Mouse (Mus musculus): ENCODE data around the gene Cntn4. TPM values are rescaled to one million over a fixed set of nuclear protein-coding genes. Genes with fewer than 3 reads are reported as not detected.

Cntn4 gene
- polyA plus RNA-seq, 1 experiment from 2014 or later: 0.99 TPM

DNA sequence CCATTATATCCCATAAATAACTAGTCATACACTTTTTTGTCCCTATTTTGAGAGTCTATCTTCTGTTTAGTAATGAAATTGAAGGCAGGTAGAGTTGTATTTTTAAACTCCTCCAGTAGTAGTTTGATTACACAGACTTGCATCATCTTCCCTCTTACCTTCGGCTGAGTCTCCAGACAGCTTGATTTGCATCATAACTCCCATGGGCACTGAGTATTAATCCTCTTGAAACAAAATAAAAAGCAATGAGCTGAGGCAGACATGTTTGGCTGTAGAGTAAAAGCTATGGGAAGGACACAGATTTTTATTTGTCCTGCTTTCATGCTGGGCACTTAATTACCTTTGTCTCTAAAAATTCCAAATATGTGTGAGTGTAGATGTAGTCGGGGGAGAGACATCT, 476.1 kb downstream of the Cntn4 start:
- Histone ChIP-seq H3K4me1 (replicated peaks; ENCODE audit: control insufficient read depth, insufficient read depth, low read length) (no peaks in the 10 kb centered on the region), H3K4me3 (ENCODE audit: low read depth, low read length) (no peak overlapping the region), H3K36me3 (ENCODE audit: control insufficient read depth, insufficient read depth, low read length) (no peaks in the 10 kb centered on the region), H3K4me2 (no peak overlapping the region), H3K9me3 (ENCODE audit: control insufficient read depth, low read length) (no peaks in the 10 kb centered on the region), H3K27me3 (replicated peaks; ENCODE audit: control insufficient read depth, insufficient read depth, low read length) (no peaks in the 10 kb centered on the region), H3K9ac (ENCODE audit: low read depth, low read length) (no peak overlapping the region), H3K27ac (ENCODE audit: low read depth, low read length) (no peak overlapping the region)
- no peak for DNase-seq (ENCODE audit: low spot score)
- no peak for ATAC-seq (replicated peaks; ENCODE audit: low FRiP score)
- 67% methylated on average over 2 of the region's 2 CpGs for WGBS

GRCm38 (mm10) chr6:106155362-106155761, 477.9 kb downstream of the Cntn4 start:
- no peak overlapping the region for H3K9ac ChIP-seq (ENCODE audit: low read depth, low read length)
- WGBS: 84% methylated on average over 3 of the region's 3 CpGs
- DNase-seq (ENCODE audit: low spot score) (no peak), ATAC-seq (replicated peaks; ENCODE audit: low FRiP score) (no peak)
- no peak overlapping the region for H3K4me2 ChIP-seq
- no peak overlapping the region for H3K4me3 ChIP-seq (ENCODE audit: low read depth, low read length)
- no peaks in the 10 kb centered on the region for H3K27me3 ChIP-seq (replicated peaks; ENCODE audit: control insufficient read depth, insufficient read depth, low read length)
- H3K36me3 ChIP-seq (ENCODE audit: control insufficient read depth, insufficient read depth, low read length): no peaks in the 10 kb centered on the region
- H3K27ac ChIP-seq (ENCODE audit: low read depth, low read length): no peak overlapping the region
- no peaks in the 10 kb centered on the region for H3K4me1 ChIP-seq (replicated peaks; ENCODE audit: control insufficient read depth, insufficient read depth, low read length)
- no peaks in the 10 kb centered on the region for H3K9me3 ChIP-seq (ENCODE audit: control insufficient read depth, low read length)

DNA sequence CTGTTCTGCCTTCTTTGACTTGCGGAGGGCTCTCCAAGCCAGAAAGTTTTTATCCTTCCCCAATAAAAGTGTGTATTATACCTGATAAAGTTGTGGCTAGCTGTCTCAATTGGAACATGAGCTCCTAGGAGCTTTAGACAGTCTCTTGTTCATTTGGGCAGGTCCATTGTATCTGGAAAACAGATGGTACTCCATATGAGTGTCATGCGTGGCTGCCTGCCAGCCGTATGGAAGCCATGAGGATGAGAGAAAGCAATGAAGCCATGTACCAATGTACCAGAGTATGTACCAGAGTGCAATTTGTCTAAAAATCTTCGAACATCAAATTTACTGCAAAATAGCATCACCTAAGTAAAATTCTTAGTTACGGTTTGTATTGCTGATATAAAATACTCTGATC, 500.1 kb downstream of the Cntn4 start:
- DNase-seq (ENCODE audit: low spot score): no peak
- H3K27me3 ChIP-seq (replicated peaks; ENCODE audit: control insufficient read depth, insufficient read depth, low read length): no peaks in the 10 kb centered on the region
- ATAC-seq (replicated peaks; ENCODE audit: low FRiP score): no peak
- H3K4me2 ChIP-seq: no peak overlapping the region
- no peaks in the 10 kb centered on the region for H3K4me1 ChIP-seq (replicated peaks; ENCODE audit: control insufficient read depth, insufficient read depth, low read length)
- WGBS: 82% methylated on average over 5 of the region's 5 CpGs
- no peaks in the 10 kb centered on the region for H3K36me3 ChIP-seq (ENCODE audit: control insufficient read depth, insufficient read depth, low read length)
- no peak overlapping the region for H3K27ac ChIP-seq (ENCODE audit: low read depth, low read length)
- no peak overlapping the region for H3K4me3 ChIP-seq (ENCODE audit: low read depth, low read length)
- no peaks in the 10 kb centered on the region for H3K9me3 ChIP-seq (ENCODE audit: control insufficient read depth, low read length)
- no peak overlapping the region for H3K9ac ChIP-seq (ENCODE audit: low read depth, low read length)

- no peak overlapping the region for H3K4me3 ChIP-seq (ENCODE audit: low read depth, low read length)
- H3K27ac ChIP-seq (ENCODE audit: low read depth, low read length): no peak overlapping the region
- 85% methylated on average over 2 of the region's 2 CpGs for WGBS
- H3K4me1 ChIP-seq (replicated peaks; ENCODE audit: control insufficient read depth, insufficient read depth, low read length): no peaks in the 10 kb centered on the region
- no peak overlapping the region for H3K9ac ChIP-seq (ENCODE audit: low read depth, low read length)
- no peak overlapping the region for H3K4me2 ChIP-seq
- H3K36me3 ChIP-seq (ENCODE audit: control insufficient read depth, insufficient read depth, low read length): no peaks in the 10 kb centered on the region
- ATAC-seq (replicated peaks; ENCODE audit: low FRiP score) (no peak), DNase-seq (ENCODE audit: low spot score) (no peak)
- no peaks in the 10 kb centered on the region for H3K9me3 ChIP-seq (ENCODE audit: control insufficient read depth, low read length)
- no peaks in the 10 kb centered on the region for H3K27me3 ChIP-seq (replicated peaks; ENCODE audit: control insufficient read depth, insufficient read depth, low read length)
These were observed 504.1 kb downstream of the Cntn4 start for GRCm38 (mm10) chr6:106181596-106181995.

DNA sequence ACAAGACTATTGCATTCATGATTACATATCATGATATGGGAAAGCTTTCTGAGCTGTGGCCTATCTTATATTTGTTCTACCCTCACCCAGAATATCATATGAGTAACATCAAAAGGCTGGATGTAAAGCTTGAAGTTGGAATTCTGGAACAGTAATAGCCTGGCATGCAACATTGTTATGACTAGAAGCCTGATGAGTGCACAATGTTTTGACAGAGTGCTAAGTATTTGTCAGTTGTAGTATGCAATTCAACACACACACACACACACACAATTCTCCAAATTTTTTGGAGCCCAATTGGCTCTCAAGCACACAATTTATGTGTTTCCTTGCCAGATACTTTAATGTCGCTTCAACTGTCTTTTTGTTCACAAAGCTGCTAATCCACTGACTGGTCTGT, 523.5 kb downstream of the Cntn4 start:
- H3K9ac ChIP-seq (ENCODE audit: low read depth, low read length): no peak overlapping the region
- 77% methylated on average over 1 of the region's 1 CpGs for WGBS
- H3K4me2 ChIP-seq: no peak overlapping the region
- DNase-seq (ENCODE audit: low spot score) (no peak), ATAC-seq (replicated peaks; ENCODE audit: low FRiP score) (no peak)
- no peaks in the 10 kb centered on the region for H3K9me3 ChIP-seq (ENCODE audit: control insufficient read depth, low read length)
- H3K27ac ChIP-seq (ENCODE audit: low read depth, low read length): no peak overlapping the region
- no peaks in the 10 kb centered on the region for H3K4me1 ChIP-seq (replicated peaks; ENCODE audit: control insufficient read depth, insufficient read depth, low read length)
- H3K27me3 ChIP-seq (replicated peaks; ENCODE audit: control insufficient read depth, insufficient read depth, low read length): no peaks in the 10 kb centered on the region
- no peak overlapping the region for H3K4me3 ChIP-seq (ENCODE audit: low read depth, low read length)
- H3K36me3 ChIP-seq (ENCODE audit: control insufficient read depth, insufficient read depth, low read length): no peaks in the 10 kb centered on the region

DNA sequence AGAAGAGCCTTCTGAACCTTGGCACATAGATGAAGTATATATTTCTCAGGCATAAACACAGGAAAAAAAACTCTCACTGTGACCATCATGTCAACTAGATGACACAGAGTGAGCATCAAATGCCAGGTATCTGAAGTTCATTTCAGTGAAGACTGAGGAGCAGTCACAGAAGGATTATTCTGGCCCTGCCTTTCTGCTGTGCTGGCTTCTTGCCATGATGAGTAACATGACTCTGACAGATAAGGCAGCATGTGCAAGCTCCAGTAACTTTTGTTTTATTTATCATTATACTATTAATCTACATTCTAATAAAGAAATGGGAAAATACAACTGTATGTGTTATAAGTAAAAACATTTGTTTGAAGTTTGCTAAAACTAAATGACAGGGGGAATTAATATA, 529.9 kb downstream of the Cntn4 start:
- Histone ChIP-seq H3K36me3 (ENCODE audit: control insufficient read depth, insufficient read depth, low read length) (no peaks in the 10 kb centered on the region), H3K4me3 (ENCODE audit: low read depth, low read length) (no peak overlapping the region), H3K4me2 (no peak overlapping the region), H3K4me1 (replicated peaks; ENCODE audit: control insufficient read depth, insufficient read depth, low read length) (no peaks in the 10 kb centered on the region), H3K27ac (ENCODE audit: low read depth, low read length) (no peak overlapping the region), H3K9ac (ENCODE audit: low read depth, low read length) (no peak overlapping the region), H3K27me3 (replicated peaks; ENCODE audit: control insufficient read depth, insufficient read depth, low read length) (no peaks in the 10 kb centered on the region), H3K9me3 (ENCODE audit: control insufficient read depth, low read length) (no peaks in the 10 kb centered on the region)
- DNase-seq (ENCODE audit: low spot score): no peak
- no peak for ATAC-seq (replicated peaks; ENCODE audit: low FRiP score)

DNA sequence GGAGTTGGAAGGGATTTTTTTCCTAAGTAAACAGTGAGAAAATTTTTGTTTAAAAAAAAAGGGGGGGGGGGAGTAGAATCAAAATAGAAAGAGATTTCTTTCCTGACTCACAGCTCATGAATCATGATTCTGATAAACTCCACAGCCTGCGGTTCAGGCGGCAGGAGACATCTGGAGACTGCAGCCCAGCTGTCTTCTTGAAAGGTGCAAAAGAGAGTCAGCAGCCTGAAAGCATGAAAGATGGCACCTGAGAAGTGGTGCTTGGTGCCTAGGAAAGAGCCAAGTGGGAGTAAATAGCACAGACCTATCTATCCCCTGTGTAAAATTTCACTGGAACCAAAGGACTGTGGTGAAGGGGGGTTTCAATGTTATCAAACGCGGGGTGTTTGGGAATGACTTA, 535.6 kb downstream of the Cntn4 start:
- no peak overlapping the region for H3K27ac ChIP-seq (ENCODE audit: low read depth, low read length)
- H3K4me1 ChIP-seq (replicated peaks; ENCODE audit: control insufficient read depth, insufficient read depth, low read length): no peaks in the 10 kb centered on the region
- no peak for ATAC-seq (replicated peaks; ENCODE audit: low FRiP score)
- no peak overlapping the region for H3K4me3 ChIP-seq (ENCODE audit: low read depth, low read length)
- WGBS: 68% methylated on average over 4 of the region's 4 CpGs
- H3K9me3 ChIP-seq (ENCODE audit: control insufficient read depth, low read length): no peaks in the 10 kb centered on the region
- no peak overlapping the region for H3K9ac ChIP-seq (ENCODE audit: low read depth, low read length)
- no peaks in the 10 kb centered on the region for H3K27me3 ChIP-seq (replicated peaks; ENCODE audit: control insufficient read depth, insufficient read depth, low read length)
- no peak overlapping the region for H3K4me2 ChIP-seq
- no peaks in the 10 kb centered on the region for H3K36me3 ChIP-seq (ENCODE audit: control insufficient read depth, insufficient read depth, low read length)
- DNase-seq (ENCODE audit: low spot score): no peak

DNA sequence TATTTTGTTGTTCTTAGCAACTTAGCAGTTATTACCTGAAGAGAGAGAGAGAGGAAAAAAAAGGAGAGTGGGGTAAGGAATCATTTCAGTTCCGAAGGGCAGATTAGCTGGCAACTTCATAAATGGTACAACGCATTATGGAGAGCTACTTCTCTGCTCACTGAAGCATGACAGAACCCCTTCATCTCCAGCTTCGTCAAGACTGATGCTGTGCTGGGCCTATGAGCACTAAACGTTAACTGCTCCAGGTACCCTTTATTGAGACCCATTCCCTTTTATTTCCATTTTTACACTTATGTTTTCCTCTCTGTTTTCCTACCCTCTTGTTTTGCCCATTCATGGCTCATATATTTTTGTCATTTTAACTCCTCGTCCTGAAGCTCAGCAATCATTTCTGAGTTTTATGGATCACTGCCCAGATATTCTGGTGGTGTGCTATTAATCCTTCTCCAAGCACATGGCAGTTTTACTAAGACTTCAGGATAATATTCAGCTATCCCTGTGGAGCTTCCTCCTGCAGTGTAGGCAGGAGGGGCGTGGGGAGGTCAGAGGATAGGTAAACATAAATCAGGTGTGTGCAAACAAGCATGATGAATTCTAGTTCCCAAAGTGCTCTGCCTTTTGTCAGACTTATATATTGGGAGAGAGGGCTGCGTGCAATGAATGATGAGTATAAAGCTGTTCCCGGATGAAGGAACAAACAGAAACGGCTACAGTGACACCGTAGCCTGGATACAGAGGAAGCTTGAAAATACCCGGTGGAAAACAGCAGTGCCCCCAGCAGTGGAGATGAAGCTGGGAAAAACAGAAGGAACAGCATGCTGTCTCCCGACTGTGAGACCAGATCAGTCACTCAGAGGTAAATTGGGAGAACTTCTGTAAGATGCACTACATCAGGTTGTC, 559.8 kb downstream of the Cntn4 start:
- H3K36me3 ChIP-seq (ENCODE audit: control insufficient read depth, insufficient read depth, low read length): no peaks in the 10 kb centered on the region

GRCm38 (mm10) chr6:106241553-106241952, 564.1 kb downstream of the Cntn4 start:
- Histone ChIP-seq H3K27me3 (replicated peaks; ENCODE audit: control insufficient read depth, insufficient read depth, low read length) (no peaks in the 10 kb centered on the region), H3K9ac (ENCODE audit: low read depth, low read length) (no peak overlapping the region), H3K4me2 (no peak overlapping the region), H3K9me3 (ENCODE audit: control insufficient read depth, low read length) (no peaks in the 10 kb centered on the region), H3K4me3 (ENCODE audit: low read depth, low read length) (no peak overlapping the region), H3K4me1 (replicated peaks; ENCODE audit: control insufficient read depth, insufficient read depth, low read length) (no peaks in the 10 kb centered on the region), H3K36me3 (ENCODE audit: control insufficient read depth, insufficient read depth, low read length) (no peaks in the 10 kb centered on the region), H3K27ac (ENCODE audit: low read depth, low read length) (no peak overlapping the region)
- no peak for DNase-seq (ENCODE audit: low spot score)
- no peak for ATAC-seq (replicated peaks; ENCODE audit: low FRiP score)
- WGBS: 44% methylated on average over 1 of the region's 1 CpGs

More for the DNA sequence above, 559.8 kb downstream of the Cntn4 start:
- no peaks in the 10 kb centered on the region for H3K4me1 ChIP-seq (replicated peaks; ENCODE audit: control insufficient read depth, insufficient read depth, low read length)
- H3K9me3 ChIP-seq (ENCODE audit: control insufficient read depth, low read length): no peaks in the 10 kb centered on the region
- 69% methylated on average over 12 of the region's 12 CpGs for WGBS
- ATAC-seq (replicated peaks; ENCODE audit: low FRiP score) (no peak), DNase-seq (ENCODE audit: low spot score) (no peak)
- no peaks in the 10 kb centered on the region for H3K27me3 ChIP-seq (replicated peaks; ENCODE audit: control insufficient read depth, insufficient read depth, low read length)
- H3K9ac ChIP-seq (ENCODE audit: low read depth, low read length): no peak overlapping the region
- H3K27ac ChIP-seq (ENCODE audit: low read depth, low read length): no peak overlapping the region
- no peak overlapping the region for H3K4me2 ChIP-seq
- no peak overlapping the region for H3K4me3 ChIP-seq (ENCODE audit: low read depth, low read length)

All from liver, embryonic 11.5 days (tissue).